Mouse (Mus musculus) CH12.LX (cell line): ENCODE results near the gene Sergef.

Experiments used
- CTCF ChIP-seq, 2 experiments: IDR thresholded peaks in 1 of 2; conservative IDR thresholded peaks in 1 of 2; 2 replicates each; pipeline ENCODE4 v1.5.1; 2011 to 2012; ENCODE audit warnings: low read depth in 2 of 2, low read length in 2 of 2, improper control_type of control experiment in 1 of 2, inconsistent platforms in 1 of 2, mild to moderate bottlenecking in 1 of 2, moderate library complexity in 1 of 2
- ELF1 ChIP-seq: IDR thresholded peaks from 2 replicates; pipeline ENCODE4 v1.6.1; 2014; ENCODE audit warnings: low read depth, mild to moderate bottlenecking, inconsistent platforms, low read length, improper control_type of control experiment

DNA sequence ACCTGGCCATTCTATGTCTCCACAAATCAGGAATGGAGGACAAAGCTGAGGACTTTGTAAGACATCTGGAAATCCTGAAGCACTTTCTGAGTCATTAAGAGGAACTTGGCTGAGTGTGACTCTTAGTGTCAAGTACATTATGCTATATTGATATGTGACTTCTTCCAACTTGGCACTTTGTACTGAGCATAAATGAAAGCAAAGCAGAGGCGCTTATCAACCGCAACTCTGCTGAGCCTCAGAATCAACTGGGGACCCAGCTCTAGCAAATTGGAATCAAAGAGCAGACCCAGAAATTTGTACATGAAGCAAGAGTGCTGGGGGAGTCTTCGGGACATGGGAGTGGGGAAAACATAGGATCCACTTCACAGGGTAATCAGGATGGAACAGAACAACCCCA is 92.0 kb downstream of the Sergef start:
- no peak for TF ChIP-seq CTCF (conservative IDR thresholded peaks at IDR 0.05 in 1 of 2, IDR thresholded peaks at IDR 0.05 in 1 of 2; ENCODE audit: low read depth in 2 of 2, low read length in 2 of 2)
- TF ChIP-seq ELF1, result no peak
